Mouse (Mus musculus) megakaryocyte, embryonic 14.5 days (primary cell): ENCODE measurements at regions not wholly inside any gene's neighbourhood (a gene's known extent, or its start where the extent isn't known, plus 50 kb on each side); places are given as distances from the start of the nearest gene placed in this dataset.

Experiments used
- FLI1 ChIP-seq: IDR thresholded peaks from 2 replicates; pipeline ENCODE4 v1.6.1; 2012; ENCODE audit warnings: low read length, inconsistent platforms, mixed read lengths
- GATA1 ChIP-seq: IDR thresholded peaks from 3 replicates; pipeline ENCODE4 v1.6.1; 2012; ENCODE audit warnings: mixed read lengths, low read length, inconsistent platforms, borderline replicate concordance

- TF ChIP-seq FLI1 (no peak), GATA1 (no peak)
Measured at GRCm38 (mm10) chr4:124443130-124443503, 167.5 kb downstream of the 3100002H09Rik start.
